Mouse (Mus musculus) G1E (cell line): ENCODE measurements at regions not wholly inside any gene's neighbourhood (a gene's known extent, or its start where the extent isn't known, plus 50 kb on each side); places are given as distances from the start of the nearest gene placed in this dataset.

Source experiments
- CTCF ChIP-seq: IDR thresholded peaks from 2 replicates; pipeline ENCODE4 v1.5.1; 2012; ENCODE audit warnings: low read depth, low read length, inconsistent platforms, mixed read lengths
- GATA2 ChIP-seq: IDR thresholded peaks from 2 replicates; pipeline ENCODE4 v1.6.1; 2012; ENCODE audit warnings: low read depth, low read length, inconsistent platforms, borderline replicate concordance
- TAL1 ChIP-seq: conservative IDR thresholded peaks from 2 replicates; pipeline ENCODE4 v1.6.1; 2012; ENCODE audit warnings: low read depth, low read length, inconsistent platforms, mixed read lengths

DNA sequence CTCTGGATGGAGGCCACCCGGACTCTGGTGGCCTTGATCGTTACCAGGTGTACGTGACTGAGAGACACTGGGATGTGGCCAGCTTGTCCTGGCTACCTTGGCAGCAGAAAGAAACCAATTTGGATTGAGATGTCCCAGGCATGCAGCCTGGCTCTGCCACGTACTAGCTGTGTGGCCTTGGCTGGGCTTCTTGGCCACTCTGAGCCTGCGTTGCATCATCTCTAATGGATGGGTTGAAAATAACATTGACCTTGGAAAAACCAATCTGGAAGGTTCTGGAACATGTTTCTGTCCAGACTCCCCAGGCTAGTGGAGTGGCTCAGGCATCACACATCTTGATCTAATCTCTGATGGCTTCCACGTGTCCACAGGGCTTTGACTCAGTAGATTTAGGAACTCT is 331.8 kb upstream of the Tbx3 start:
- TF ChIP-seq CTCF (no peak), TAL1 (no peak), GATA2 (no peak)
